Mouse (Mus musculus) urinary bladder, postnatal 25 days (tissue): ENCODE results near the gene Krtap5-2.
"Not testable (repeated sequence)": the region's sequence is repeated elsewhere in the genome, so short reads cannot be mapped to it uniquely, and the experiment has no call there.

Experiments used
- DNase-seq: peaks from one replicate; pipeline ENCODE4 v3.0.0; 2022; ENCODE audit warnings: low spot score

The Krtap5-2 gene

DNA sequence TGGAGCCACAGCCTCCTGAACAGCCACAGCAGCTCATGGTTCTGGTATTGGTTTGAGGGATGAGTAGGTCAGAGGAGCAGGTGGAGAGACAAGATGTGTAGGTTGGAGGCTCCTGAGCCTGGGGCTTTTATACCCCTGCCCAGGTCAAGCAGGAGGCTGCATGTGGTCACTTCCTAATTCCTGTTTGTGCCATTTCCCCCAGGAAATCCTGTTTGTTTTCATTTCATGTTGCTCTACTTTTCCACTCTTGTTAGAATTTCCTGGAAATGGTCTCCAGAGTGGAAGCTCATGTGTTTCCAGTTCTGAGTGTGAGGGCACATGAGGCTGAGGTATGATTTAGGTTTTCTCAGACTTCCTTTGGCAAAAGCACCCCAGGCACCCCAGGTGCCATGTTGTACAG is at the start of gene Krtap5-2:
Gene Krtap5-2 (minus strand): TSS at position 101 of the 400 bp plus-strand sequence.
- DNase-seq: not testable (repeated sequence)

DNA sequence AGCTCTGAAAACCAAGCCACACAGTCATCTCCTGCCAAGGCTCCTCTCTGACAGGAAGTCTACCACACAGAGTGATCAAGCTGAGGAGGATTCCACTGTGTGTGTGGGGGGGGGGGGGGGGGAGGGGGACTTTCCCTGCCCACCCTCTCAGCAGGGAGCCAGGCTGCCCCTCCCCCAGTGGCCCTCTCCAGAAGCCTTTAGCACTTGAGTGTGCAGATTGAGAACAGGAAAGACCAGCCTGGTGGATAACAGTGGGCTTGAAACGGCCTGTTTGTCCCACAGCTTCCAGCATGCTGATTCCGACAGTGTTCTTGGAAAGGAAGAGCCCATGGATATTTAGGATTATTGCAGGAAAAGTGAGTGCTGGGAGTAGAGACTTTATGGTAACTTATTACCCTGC is 48.7 kb upstream of the Krtap5-2 start:
- DNase-seq: no peak

GRCm38 (mm10) chr7:142212136-142212535 is 36.3 kb upstream of the Krtap5-2 start:
- DNase-seq: not testable (repeated sequence)

- no peak for DNase-seq
Observed at GRCm38 (mm10) chr7:142211559-142211958, 35.8 kb upstream of the Krtap5-2 start, which contains the start of gene Gm7579. TSS of gene Gm7579 (plus strand) at chr7:142211859.

DNA sequence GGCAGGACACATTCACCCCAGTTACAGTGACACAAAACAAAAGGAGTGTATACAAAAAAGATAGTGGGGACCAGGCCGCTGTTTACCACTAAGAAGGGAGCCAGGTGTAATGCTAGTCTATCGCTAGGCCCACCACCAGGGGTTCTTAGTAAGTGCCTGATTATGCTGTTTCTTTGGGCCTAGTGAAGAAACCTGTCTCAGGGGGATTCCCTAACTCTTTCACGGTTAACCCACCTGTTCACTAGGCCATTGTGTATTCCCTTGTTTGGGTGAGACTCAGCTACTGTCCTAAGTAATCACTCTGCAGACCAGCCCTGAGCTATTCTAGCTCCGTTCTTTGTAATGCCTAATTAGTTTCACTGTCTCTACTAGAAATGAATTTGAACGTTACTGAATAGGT is 31.1 kb upstream of the Krtap5-2 start:
- DNase-seq: not testable (repeated sequence)

DNA sequence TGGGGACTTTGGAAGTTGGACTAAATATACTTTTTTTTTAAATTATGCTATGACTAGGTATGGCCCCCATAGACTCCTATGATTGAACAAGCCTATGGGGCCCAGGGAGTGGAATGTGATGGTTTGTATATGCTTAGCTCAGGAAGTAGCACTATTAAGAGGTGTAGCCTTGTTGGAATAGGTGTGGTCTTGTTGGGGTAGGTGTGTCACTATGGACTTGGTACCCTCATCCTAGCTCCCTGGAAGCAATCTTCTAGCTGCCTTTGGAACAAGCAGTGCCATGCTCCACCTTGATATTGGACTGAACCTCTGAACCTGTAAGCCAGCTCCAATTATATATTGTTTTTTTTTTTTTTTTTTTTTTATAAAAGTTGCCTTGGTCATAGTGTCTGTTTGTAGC is 29.7 kb upstream of the Krtap5-2 start:
- no peak for DNase-seq

GRCm38 (mm10) chr7:142201064-142201463 is 25.3 kb upstream of the Krtap5-2 start, which contains the start of gene Krtap5-3:
TSS of gene Krtap5-3 (plus strand) at chr7:142201364.
- DNase-seq: no peak

GRCm38 (mm10) chr7:142198748-142199147 is 22.9 kb upstream of the Krtap5-2 start:
- DNase-seq: no peak

- DNase-seq: no peak
Observed at GRCm38 (mm10) chr7:142190289-142190688, 14.5 kb upstream of the Krtap5-2 start, which contains the start of gene Gm10153. TSS of gene Gm10153 (minus strand) at chr7:142190389.

- no peak for DNase-seq
Observed at GRCm38 (mm10) chr7:142188156-142188555, 12.4 kb upstream of the Krtap5-2 start.

DNA sequence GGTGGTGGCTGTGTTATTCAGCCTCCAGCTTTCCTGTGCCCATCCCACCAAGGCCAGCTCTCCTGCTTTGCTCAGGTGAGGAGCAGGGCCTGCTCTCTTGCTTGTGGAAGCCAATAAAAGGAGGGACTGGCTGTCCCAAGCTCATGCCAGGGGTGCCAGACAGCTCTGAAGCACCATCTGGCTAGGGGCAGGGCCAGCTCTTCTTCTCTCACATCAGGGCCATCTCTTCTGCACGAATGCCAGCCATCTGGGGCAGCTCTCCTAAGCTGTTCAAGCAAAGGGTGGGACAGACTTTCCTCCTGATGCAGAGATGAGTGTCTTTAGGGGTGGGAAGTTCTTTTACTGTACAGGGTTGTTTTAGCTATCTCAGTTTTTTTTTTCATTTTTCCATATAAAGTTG is 5.2 kb upstream of the Krtap5-2 start:
- no peak for DNase-seq

- DNase-seq: no peak
Observed at GRCm38 (mm10) chr7:142178685-142179084, 2.9 kb upstream of the Krtap5-2 start.

DNA sequence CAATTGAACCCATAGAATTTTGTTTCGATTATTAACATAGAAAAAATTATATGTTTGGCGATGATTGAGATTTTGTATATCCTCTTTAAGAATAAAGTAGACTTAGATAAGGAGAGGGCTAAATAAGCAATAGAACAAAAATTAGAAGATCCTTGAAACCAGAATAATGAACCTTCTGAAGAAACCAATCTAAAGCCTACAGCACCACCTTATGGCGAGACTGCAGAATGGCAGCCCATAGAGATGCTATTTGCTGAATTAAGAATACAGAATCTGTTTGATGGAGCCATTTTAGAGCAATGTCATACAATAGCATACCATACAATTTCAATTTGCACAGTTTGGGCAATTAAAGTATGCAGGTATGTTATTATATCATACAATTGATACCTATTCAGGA is 6.0 kb downstream of the Krtap5-2 start:
- DNase-seq: no peak

- DNase-seq: not testable (repeated sequence)
Observed at GRCm38 (mm10) chr7:142165639-142166038, 10.2 kb downstream of the Krtap5-2 start, which contains the start of gene Gm4553. TSS of gene Gm4553 (minus strand) at chr7:142165739.

- DNase-seq: no peak
Observed at GRCm38 (mm10) chr7:142159366-142159765, 16.4 kb downstream of the Krtap5-2 start.

DNA sequence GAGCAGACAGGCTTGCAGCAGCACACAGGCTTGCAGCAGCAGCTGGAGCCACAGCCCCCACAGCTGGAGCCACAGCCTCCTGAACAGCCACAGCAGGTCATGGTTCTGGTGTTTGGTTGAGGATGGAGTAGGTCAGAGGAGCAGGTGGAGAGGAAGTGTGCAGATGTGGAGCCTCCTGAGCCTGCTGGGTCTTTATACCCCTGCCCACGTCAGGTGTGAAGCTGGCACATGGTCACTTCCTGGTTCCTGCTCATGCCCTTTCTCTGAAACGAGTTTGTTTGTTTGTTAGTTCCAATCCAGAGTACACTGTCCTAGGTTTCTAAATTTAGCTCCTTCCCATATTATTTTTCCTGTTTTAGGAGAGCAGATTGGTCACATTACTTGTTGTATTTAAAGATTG is 18.8 kb downstream of the Krtap5-2 start, which contains the start of gene Gm29735:
Gene Gm29735 (minus strand): TSS at position 101 of the 400 bp plus-strand sequence.
- DNase-seq: not testable (repeated sequence)

- no peak for DNase-seq
Observed at GRCm38 (mm10) chr7:142155308-142155707, 20.5 kb downstream of the Krtap5-2 start.

GRCm38 (mm10) chr7:142152191-142152590 is 23.6 kb downstream of the Krtap5-2 start:
- no peak for DNase-seq

GRCm38 (mm10) chr7:142148633-142149032 is 27.2 kb downstream of the Krtap5-2 start:
- no peak for DNase-seq

DNA sequence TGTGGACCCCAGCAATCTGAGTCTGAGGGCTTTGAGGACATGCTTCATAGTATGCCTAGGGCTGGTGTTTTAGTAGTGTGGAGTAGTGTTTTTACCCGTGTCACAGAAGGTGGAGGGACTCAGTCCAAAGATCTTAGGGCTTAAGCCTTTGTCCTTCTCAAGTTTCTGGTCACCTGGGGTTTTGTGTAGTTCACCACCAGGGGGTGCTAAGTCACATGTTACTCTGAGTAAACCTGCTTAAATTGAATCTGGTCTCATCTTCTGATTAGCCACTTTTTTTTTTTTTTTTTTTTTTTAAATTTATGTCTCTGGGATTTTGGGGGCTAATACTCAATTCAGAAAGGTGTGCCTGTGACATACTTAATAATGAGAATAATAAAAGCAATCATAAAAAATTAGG is 29.8 kb downstream of the Krtap5-2 start:
- peak; percentile 43 for DNase-seq

GRCm38 (mm10) chr7:142145413-142145940 is 30.3 kb downstream of the Krtap5-2 start:
- no peak for DNase-seq

GRCm38 (mm10) chr7:142144507-142144906 is 31.3 kb downstream of the Krtap5-2 start, which contains the start of gene Gm45337:
TSS of gene Gm45337 (minus strand) at chr7:142144607.
- no peak for DNase-seq

DNA sequence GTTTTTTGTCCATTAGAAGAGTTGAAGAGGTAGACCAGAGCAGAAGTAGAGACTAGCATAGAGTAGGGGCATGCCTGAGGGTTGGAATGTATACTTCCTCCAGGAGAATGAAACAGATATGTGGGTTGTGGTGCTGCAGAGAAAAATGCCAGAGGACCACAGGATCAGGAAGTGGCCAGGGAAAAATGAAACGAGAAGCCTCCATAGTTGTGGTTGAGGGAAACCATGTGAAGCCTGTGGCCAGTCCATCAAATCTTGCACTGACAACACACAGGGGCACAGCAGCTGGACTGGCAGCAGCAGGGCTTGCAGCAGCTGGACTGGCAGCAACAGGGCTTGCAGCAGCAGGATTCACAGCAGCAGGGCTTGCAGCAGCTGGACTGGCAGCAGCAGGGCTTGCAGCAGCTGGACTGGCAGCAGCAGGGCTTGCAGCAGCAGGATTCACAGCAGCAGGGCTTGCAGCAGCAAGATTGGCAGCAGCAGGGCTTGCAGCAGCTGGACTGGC is 32.2 kb downstream of the Krtap5-2 start:
- not testable (repeated sequence) for DNase-seq

- DNase-seq: no peak
Observed at GRCm38 (mm10) chr7:142140696-142141095, 35.1 kb downstream of the Krtap5-2 start.
